Mouse (Mus musculus) embryonic facial prominence, embryonic 12.5 days (tissue): ENCODE measurements around the gene Myadml2. TPM values are rescaled to one million over a fixed set of nuclear protein-coding genes. Genes with fewer than 3 reads are reported as not detected.

ENCODE experiments used
- ATAC-seq: fragments of 200-750 bp; cut with Nextera tagmentation; 2 replicates; pipeline ENCODE4 v1.8.0; 2017; ENCODE audit not compliant: insufficient number of reproducible peaks, insufficient read depth, low FRiP score, low TSS enrichment
- H3K27ac ChIP-seq: fragments of 300-500 bp; sonication (generic); 2 replicates; pipeline ENCODE4 v1.5.1; 2016; ENCODE audit warnings: mild to moderate bottlenecking
- H3K27me3 ChIP-seq: fragments of 300-500 bp; sonication (generic); 2 replicates; pipeline ENCODE4 v1.6.1; 2016; ENCODE audit warnings: mild to moderate bottlenecking, moderate library complexity
- H3K36me3 ChIP-seq: fragments of 300-500 bp; sonication (generic); 2 replicates; pipeline ENCODE4 v1.6.1; 2016; ENCODE audit warnings: mild to moderate bottlenecking
- H3K4me1 ChIP-seq: fragments of 300-500 bp; sonication (generic); 2 replicates; pipeline ENCODE4 v1.6.1; 2016
- H3K4me2 ChIP-seq: fragments of 300-500 bp; sonication (generic); replicated peaks from 2 replicates; pipeline ENCODE4 v1.6.1; 2016; ENCODE audit warnings: mild to moderate bottlenecking, moderate library complexity
- H3K4me3 ChIP-seq: fragments of 300-500 bp; sonication (generic); 2 replicates; pipeline ENCODE4 v1.5.1; 2016; ENCODE audit warnings: mild to moderate bottlenecking
- H3K9ac ChIP-seq: fragments of 300-500 bp; sonication (generic); 2 replicates; pipeline ENCODE4 v1.6.1; 2016; ENCODE audit warnings: mild to moderate bottlenecking, moderate library complexity
- H3K9me3 ChIP-seq: fragments of 300-500 bp; sonication (generic); 2 replicates; pipeline ENCODE4 v1.6.1; 2016; ENCODE audit warnings: mild to moderate bottlenecking, moderate library complexity
- WGBS: fragments of 180-500 bp; shearing (Covaris S2); methylation state at CpG from one replicate; pipeline ENCODE4 v1.1.7; 2016; 5-methylcytosine and 5-hydroxymethylcytosine counted together
- polyA plus RNA-seq: library from polyadenylated mRNA; unstranded; fragments of >200 nt; fragmentation: Nextera tagmentation; extraction: Ambion mirVana; gene quantifications from 2 replicates; pipeline ENCODE4 v1.2.1, GENCODE M21; 2016

Myadml2 gene
- polyA plus RNA-seq, 1 experiment from 2014 or later = not detected

DNA sequence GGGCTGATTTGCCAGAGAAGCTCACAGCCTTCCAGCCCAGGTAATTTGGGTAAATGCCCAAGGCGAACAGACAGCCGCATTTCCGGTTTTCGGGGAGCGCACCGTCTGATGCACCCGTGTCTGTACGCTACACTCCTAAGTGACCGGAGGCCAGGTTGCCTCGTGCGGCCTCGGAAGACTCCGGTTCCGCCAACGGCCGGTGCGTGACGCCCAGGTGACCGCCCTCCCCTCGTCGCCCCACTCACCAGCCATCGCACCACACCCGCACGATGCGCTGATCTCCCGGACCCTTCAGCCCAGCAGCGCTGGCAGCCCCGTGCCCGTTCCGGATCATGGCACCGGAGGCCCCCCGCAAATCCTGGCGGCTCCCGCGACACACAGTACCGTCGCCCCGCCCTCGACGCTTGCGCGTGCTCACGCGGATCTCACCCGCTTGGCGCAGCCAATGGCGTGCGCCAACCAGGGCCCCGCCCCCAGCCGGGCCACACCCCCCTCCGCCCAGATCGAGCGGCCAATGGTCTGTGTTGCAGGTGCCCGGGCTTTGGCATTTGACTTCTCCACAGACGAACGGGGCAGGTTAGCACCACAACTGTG lies 30.3 kb downstream of the Myadml2 start, which contains the start of gene Pcyt2:
Gene Pcyt2, minus strand, starts transcription at position 418 of the 594 bp plus-strand sequence.
- no peaks in the 10 kb centered on the region for H3K27me3 ChIP-seq
- ATAC-seq = peak; percentile 85
- H3K9me3 ChIP-seq = no peaks in the 10 kb centered on the region
- H3K4me3 ChIP-seq = peak within 1 kb of the TSS; percentile 80
- H3K27ac ChIP-seq = peak within 1 kb of the TSS; percentile 60
- peaks cover 67% of the 10 kb centered on the region for H3K36me3 ChIP-seq
- H3K4me2 ChIP-seq = peak within 1 kb of the TSS; percentile 78
- H3K4me1 ChIP-seq = peaks cover 10% of the 10 kb centered on the region
- peak within 1 kb of the TSS; percentile 75 for H3K9ac ChIP-seq
- under 1% methylated on average over 56 of the region's 56 CpGs for WGBS

DNA sequence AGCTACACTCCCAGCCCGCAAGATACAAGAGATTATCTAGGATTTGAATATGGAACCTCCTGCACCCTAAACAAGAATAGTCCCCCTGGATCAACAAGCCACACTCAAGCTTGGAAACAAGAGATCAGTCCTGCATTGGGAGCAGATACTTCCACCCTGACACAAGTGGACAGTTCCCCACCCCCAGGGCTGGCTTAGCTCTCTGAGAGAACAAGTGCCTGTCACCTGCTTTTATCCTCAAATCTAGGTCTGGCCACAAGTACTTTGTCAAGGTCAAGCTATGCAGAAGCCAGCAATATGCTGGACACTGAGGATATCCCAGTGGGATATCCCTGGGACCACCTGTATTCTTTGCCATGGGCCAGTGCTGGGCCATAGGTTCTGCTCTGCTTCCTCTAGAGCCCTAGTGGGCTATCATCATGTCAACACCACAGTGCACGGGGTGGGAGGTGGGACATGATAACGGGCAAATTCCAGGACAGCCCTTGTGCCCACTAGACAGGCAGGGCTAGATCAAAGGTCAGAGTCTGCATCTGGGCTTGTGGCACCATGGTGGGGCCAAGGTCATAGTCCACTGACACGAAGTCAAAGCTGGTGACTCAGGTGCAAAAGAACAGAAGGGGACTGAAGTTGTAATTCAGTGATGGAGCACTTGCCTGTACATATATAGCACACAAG lies 31.2 kb downstream of the Myadml2 start:
- no peak for ATAC-seq
- Histone ChIP-seq H3K36me3 (peaks cover 67% of the 10 kb centered on the region), H3K27me3 (no peaks in the 10 kb centered on the region), H3K4me2 (peak overlapping the region; percentile 78), H3K9me3 (no peaks in the 10 kb centered on the region), H3K9ac (peak overlapping the region; percentile 75), H3K27ac (no peak overlapping the region; the same call in 1 of the 2 replicates), H3K4me1 (peaks cover 10% of the 10 kb centered on the region), H3K4me3 (peak overlapping the region; percentile 80)
- 50% methylated on average over 4 of the region's 4 CpGs for WGBS

DNA sequence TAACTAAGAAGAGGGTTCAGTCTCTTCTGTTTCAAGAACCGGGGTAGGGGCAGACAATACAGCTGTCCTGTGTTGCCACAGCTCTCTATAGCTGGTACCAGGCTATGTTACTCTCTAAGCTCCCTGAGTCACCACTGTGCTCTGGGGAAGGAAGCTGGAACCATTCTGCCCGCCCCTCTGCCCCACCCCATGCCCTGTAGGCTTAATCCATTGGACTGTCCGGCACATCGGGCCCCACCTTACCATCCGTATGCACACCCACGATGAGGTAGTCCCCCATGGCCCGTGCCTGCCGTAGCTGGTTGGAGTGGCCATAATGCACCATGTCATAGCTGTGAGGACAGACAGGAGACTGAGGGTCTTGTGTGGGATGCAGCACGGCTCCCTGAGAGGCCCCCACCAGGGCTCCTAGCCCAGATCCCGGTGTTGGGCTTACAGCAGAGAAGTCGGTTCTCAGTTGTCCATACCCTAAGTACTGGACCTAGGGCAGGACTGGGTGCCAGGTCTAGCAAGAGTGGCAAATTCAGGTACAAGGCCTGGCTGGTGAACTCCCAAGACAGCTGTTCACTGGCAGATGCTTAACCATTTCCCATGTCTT lies 32.3 kb downstream of the Myadml2 start:
- Histone ChIP-seq H3K36me3 (peaks cover 71% of the 10 kb centered on the region), H3K9ac (no peak overlapping the region), H3K27me3 (no peaks in the 10 kb centered on the region), H3K4me1 (peaks cover 10% of the 10 kb centered on the region), H3K4me2 (no peak overlapping the region), H3K9me3 (no peaks in the 10 kb centered on the region), H3K27ac (no peak overlapping the region), H3K4me3 (no peak overlapping the region)
- 95% methylated on average over 11 of the region's 11 CpGs for WGBS
- ATAC-seq = no peak; the same call in 1 of the 2 replicates

DNA sequence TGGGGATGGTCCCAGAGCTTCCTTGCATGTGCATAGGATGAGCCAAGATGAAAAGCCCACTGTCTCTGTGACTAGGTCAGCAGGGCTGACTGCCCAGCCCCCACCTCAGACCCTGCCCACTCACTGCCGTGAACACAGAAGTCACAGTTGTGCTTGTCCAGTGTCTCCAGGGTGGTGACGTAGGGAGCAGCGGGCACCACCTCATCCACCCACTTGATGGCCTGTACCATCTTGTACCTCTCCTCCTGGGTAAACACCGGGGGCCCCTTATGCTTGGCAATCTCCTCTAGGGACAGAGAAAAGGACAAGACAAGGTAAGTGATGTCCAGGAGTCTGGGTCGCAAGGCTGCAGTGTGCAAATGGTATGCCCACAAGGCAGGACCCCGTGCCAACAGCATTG lies 32.8 kb downstream of the Myadml2 start:
- no peak overlapping the region for H3K4me3 ChIP-seq
- no peak for ATAC-seq
- H3K36me3 ChIP-seq = peaks cover 71% of the 10 kb centered on the region
- H3K4me2 ChIP-seq = no peak overlapping the region
- H3K9me3 ChIP-seq = no peaks in the 10 kb centered on the region
- H3K4me1 ChIP-seq = peaks cover 10% of the 10 kb centered on the region
- no peaks in the 10 kb centered on the region for H3K27me3 ChIP-seq
- H3K9ac ChIP-seq = no peak overlapping the region
- 87% methylated on average over 6 of the region's 6 CpGs for WGBS
- H3K27ac ChIP-seq = no peak overlapping the region

DNA sequence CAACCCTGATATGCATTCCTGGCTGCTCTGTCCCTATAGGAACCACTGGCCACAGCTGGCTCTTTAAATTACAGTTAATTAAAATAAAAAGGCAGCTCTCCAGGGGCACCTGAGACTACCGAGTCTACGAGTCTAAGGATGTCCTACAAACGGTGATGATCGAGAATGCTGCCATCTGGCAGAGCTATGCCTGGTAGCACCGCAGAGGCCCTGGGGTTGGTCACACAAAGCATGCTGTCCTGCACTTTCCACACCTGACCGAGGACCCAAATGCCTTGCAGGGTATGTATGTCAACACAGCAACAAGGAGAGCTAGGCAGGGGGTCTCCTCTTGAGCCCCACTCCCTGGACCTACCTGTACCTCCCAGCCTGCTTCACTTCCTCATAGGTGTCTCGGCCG lies 34.0 kb downstream of the Myadml2 start:
- H3K4me1 ChIP-seq = peaks cover 14% of the 10 kb centered on the region
- no peak for ATAC-seq
- no peak overlapping the region for H3K4me3 ChIP-seq
- H3K4me2 ChIP-seq = no peak overlapping the region
- H3K9me3 ChIP-seq = no peaks in the 10 kb centered on the region
- H3K9ac ChIP-seq = no peak overlapping the region
- WGBS = 85% methylated on average over 8 of the region's 8 CpGs
- H3K27ac ChIP-seq = no peak overlapping the region
- peaks cover 9% of the 10 kb centered on the region for H3K27me3 ChIP-seq
- peaks cover 66% of the 10 kb centered on the region for H3K36me3 ChIP-seq

DNA sequence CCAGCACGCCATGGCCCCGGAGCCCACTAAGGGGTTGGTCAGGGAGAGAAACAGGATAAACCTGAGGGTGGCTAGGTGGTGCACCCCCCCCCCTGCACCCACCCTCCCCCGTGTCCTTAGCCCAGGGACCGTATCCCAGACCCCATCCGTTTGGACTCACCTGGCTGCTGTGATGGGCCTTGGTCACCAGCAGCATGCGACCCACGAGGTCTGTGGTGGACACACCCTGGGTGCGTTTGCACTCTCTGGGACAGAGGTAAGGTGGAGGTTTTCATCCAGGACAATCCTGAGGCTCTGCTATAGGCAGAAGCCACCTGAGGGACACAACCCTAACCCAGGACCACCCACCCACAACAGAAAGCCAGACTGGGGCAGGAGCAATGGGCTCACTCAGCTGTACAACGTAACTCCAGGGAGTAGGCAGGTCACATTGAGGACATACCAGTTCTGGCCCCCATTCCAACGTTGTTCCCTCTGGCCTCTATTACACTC lies 34.4 kb downstream of the Myadml2 start:
- peaks cover 61% of the 10 kb centered on the region for H3K36me3 ChIP-seq
- 94% methylated on average over 10 of the region's 10 CpGs for WGBS

DNA sequence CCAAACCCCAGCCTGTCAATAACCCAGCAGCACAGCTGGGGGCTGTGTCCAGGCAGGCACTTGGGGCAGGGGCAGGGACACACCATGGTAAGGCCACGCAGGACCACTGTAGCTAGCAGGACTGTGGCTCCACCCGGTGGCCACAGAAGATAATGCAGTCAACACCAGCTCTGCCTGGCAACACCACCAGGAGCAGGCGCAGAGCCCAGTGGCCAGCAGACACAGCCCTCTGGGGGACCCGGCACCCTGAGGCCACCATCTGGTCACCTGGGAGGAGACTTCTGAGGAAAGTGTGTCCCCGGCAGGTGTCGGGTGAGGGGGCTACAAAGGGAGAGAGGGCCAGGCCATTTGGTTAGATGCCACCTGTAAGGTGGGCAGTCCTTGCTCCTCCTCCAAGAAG lies 35.2 kb downstream of the Myadml2 start:
- Histone ChIP-seq H3K4me1 (peaks cover 26% of the 10 kb centered on the region), H3K9ac (no peak overlapping the region), H3K27me3 (peaks cover 17% of the 10 kb centered on the region), H3K9me3 (no peaks in the 10 kb centered on the region), H3K4me3 (no peak overlapping the region), H3K4me2 (no peak overlapping the region), H3K27ac (no peak overlapping the region), H3K36me3 (peaks cover 56% of the 10 kb centered on the region)
- ATAC-seq = no peak
- WGBS = 49% methylated on average over 6 of the region's 6 CpGs

More for the DNA sequence above, 34.4 kb downstream of the Myadml2 start:
- ATAC-seq = no peak
- no peak overlapping the region for H3K4me3 ChIP-seq
- H3K27ac ChIP-seq = no peak overlapping the region
- H3K9me3 ChIP-seq = no peaks in the 10 kb centered on the region
- H3K4me1 ChIP-seq = peaks cover 18% of the 10 kb centered on the region
- H3K4me2 ChIP-seq = no peak overlapping the region
- H3K27me3 ChIP-seq = peaks cover 13% of the 10 kb centered on the region
- no peak overlapping the region for H3K9ac ChIP-seq

DNA sequence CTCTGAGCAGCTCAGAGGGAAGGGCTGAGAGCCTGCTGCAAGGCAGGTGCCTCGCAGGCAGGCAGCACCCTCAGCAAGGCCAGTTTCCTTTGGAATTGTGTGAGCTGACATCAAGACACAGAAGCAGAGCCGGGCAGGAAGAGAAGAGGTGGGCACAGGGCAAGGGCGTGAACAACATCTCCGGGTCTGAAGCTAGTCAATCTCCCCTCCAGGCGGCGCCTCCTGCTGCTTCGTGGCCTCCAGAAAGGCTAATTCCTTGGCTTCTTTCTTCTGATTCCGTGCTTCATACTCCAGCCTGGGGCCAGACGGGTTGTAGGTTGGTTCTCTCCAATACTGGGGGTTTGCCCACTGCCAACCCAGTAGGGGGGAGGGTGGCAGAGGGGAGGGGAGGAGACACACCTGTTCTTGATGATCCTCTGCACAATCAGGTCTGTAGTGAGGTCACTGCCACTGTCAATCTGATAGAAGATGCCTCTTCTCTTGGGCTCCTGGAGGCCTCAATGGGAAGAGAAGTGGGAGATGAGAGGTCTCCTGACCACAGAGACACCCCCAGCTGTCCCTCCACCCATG lies 37.4 kb downstream of the Myadml2 start:
- peaks cover 61% of the 10 kb centered on the region for H3K36me3 ChIP-seq
- H3K27me3 ChIP-seq = peaks cover 17% of the 10 kb centered on the region
- no peaks in the 10 kb centered on the region for H3K9me3 ChIP-seq
- ATAC-seq = no peak
- no peak overlapping the region for H3K9ac ChIP-seq
- H3K4me1 ChIP-seq = peaks cover 19% of the 10 kb centered on the region
- H3K4me3 ChIP-seq = no peak overlapping the region
- WGBS = 84% methylated on average over 9 of the region's 9 CpGs
- no peak overlapping the region for H3K27ac ChIP-seq
- no peak overlapping the region for H3K4me2 ChIP-seq

DNA sequence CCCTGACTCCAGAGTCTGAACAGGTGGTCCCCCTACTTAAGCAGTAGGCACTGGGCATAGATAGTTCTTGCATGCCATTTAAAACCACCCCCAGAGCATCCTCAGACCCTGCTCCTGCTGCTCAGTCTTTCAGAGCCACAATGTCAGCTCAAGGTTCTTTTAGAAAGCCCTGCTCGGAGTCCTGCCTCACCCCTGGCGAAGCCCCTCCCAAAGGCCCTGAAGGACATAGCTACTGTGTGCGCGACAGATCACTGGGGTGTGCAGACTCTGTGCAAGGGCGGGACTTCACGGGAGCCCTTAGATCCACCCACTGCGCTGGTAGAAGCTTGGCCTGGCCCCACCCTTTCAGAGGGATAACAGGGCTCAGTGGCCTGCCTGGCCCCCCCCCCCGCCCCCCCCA lies 38.7 kb downstream of the Myadml2 start:
- Histone ChIP-seq H3K27me3 (peaks cover 17% of the 10 kb centered on the region), H3K4me2 (peak overlapping the region; percentile 56; the same call in 1 of the 2 replicates), H3K27ac (0 out of 2 replicates have a peak overlapping the region, but pooled peaks have one; percentile 5), H3K9me3 (no peaks in the 10 kb centered on the region), H3K4me3 (0 out of 2 replicates have a peak overlapping the region, but pooled peaks have one; percentile 27), H3K36me3 (peaks cover 65% of the 10 kb centered on the region), H3K9ac (no peak overlapping the region), H3K4me1 (peaks cover 19% of the 10 kb centered on the region)
- ATAC-seq = no peak
- 46% methylated on average over 7 of the region's 8 CpGs for WGBS

DNA sequence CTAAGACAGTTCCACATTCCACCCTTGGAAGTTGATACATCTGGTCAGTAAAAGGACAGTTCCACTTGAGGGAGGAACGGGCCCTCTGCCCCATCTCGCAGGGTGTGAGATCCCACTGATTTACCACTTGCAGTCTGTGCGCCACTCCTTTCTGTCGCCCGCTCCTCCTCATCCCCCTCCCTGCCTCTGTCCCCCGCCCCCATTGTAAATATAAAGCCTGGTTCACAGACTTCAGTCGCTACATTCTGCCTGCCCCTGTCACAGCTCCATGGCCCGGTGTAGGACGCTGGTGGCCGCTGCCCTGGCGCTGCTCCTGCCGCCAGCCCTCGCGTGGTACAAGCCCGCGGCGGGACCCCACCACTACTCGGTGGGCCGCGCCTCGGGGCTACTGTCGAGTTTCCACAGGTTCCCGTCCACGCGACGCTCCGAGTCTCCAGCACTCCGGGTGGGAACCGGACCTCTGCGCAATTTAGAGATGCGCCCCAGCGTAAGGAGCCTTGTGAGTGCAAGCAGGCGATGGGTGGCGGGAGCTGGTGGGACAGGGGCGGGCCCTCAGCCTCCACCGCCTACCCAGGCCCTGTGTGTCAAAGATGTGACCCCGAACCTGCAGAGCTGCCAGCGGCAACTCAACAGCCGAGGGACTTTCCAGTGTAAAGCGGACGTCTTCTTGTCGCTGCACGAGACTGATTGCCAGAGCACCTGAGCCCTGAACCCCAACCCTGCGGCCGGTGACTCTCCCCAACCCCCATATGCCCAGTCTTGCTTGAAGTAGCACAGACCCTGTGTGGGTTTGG lies 39.5 kb downstream of the Myadml2 start, which contains the start of gene Npb:
Gene Npb, plus strand, starts transcription at position 237 of the 794 bp plus-strand sequence.
- Histone ChIP-seq H3K36me3 (peaks cover 65% of the 10 kb centered on the region), H3K9ac (peak within 1 kb of the TSS; percentile 43; the same call in 1 of the 2 replicates), H3K27ac (0 out of 2 replicates have a peak within 1 kb of the TSS, but pooled peaks have one; percentile 23), H3K4me1 (peaks cover 19% of the 10 kb centered on the region), H3K4me2 (peak within 1 kb of the TSS; percentile 56), H3K9me3 (no peaks in the 10 kb centered on the region), H3K4me3 (peak within 1 kb of the TSS; percentile 27), H3K27me3 (peaks cover 17% of the 10 kb centered on the region)
- 7% methylated on average over 45 of the region's 45 CpGs for WGBS
- ATAC-seq = no peak

DNA sequence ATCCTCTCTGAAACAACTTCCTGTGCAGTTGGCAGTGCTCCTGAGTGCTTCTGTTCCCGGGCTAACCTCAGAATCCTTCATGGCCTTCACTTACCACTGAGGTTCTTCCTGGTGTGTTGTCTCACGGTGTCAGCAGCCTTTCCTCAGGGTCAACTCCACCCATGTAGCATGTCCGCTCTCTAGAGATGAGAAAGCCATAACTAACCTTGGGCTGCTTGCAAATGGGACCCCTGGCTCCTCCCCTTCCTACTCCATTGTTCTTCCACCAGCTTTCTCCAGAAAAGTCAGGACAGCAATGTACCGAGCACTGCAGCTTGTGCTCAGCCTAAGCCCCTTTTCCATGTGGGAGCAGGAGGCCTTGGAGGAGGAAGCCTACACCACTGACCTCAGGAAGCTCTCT lies 41.2 kb downstream of the Myadml2 start:
- Histone ChIP-seq H3K9me3 (no peaks in the 10 kb centered on the region), H3K4me2 (no peak overlapping the region), H3K27me3 (peaks cover 17% of the 10 kb centered on the region), H3K9ac (no peak overlapping the region), H3K36me3 (peaks cover 63% of the 10 kb centered on the region), H3K4me1 (peaks cover 19% of the 10 kb centered on the region), H3K27ac (no peak overlapping the region), H3K4me3 (no peak overlapping the region)
- 74% methylated on average over 4 of the region's 4 CpGs for WGBS
- no peak for ATAC-seq
